Mouse (Mus musculus): ENCODE measurements around the gene Cklf.

DNA sequence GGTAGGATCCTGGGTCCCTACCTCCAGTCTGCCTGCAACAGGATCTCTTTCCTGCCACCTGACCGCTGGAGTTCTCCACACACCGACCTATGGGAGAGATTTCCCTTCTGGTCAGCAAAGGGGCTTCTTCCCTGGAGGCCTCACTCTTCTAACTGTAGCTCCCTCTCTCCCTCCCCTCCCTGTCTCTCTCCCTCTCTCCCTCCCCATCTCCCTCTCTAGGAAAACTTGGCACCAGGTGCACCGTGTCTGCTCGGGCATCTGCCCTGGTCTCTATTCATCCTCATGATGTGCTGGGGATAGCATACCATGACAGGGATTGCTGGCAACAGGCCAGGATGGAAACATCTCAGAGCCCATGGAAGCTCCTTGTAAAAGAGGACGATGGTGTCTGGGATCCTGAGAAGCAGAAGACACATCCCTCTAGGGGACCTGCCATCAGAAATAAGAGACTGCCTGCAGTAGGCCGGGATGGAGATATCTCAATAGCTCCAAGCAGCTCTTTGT, 18.3 kb downstream of the Cklf start:
- TF ChIP-seq CTCF (IDR thresholded peaks at IDR 0.05; ENCODE audit: low read depth) = no peak
- no peak for TF ChIP-seq EP300 (IDR thresholded peaks at IDR 0.05; ENCODE audit: low read depth)

Data from heart, postnatal 0 days (tissue).